Mouse (Mus musculus) cerebellum, postnatal 4 days (tissue): ENCODE results near the gene Prss50.
A peak's percentile ranks its signal among the peaks of the same experiment; 100 is the strongest.

ENCODE experiments used
- DNase-seq, 2 experiments: peaks; one replicate each; pipeline ENCODE4 v3.0.0; 2022; ENCODE audit warnings: low spot score in 2 of 2, mixed read lengths in 1 of 2

Gene Prss50

DNA sequence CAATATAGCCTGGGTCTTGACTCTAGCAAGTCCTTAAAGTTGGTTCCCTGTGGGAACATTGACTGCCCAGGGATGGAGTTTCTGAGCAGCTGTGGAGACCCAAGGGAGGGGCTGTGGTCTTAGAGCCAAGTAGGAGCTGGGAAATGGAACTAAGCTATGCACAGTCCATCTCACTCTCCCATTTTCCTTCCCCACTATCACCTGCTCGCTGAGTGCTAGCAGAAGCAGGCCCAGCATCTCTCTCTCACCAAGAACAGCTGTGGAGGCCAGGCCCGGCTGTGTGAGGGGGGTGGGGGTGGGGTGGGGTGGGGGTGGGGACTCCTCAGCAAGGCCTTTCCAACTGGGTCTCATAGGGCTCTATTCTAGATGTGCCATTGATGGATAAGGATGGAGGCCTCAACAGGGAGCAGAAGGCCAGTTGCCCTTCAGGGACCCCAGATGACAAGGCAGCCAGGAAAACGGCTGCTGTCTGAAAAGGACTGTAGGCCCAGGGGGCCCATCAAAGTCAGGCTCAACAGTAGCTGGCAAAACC, 17.0 kb downstream of the Prss50 start:
- no peak for DNase-seq

GRCm38 (mm10) chr9:110875288-110875695, 17.5 kb downstream of the Prss50 start:
- no peak for DNase-seq

DNA sequence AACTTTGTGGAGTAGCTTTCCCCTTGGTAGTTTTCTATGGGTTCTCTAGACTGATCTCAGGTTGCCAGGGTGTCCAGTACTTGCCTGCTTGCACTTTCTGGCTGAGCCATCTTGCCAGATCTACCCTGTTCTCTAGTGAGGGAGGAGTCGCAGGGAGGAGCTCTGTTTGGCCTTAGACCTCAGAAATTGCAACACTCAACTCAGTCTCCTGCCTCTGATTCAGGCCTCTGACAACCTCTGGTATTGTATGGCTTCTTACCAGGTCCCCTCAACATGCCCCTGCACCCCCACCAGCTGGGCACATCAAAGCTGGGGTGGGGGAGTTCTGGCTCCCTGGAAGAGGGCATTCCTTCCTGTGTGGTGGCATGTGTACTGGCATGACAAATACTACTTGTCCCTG, 19.6 kb downstream of the Prss50 start:
- no peak for DNase-seq

- peak in 1 of 2 experiments; percentile 74 for DNase-seq
These were observed 20.1 kb downstream of the Prss50 start for GRCm38 (mm10) chr9:110877888-110878287.

- peak in 1 of 2 experiments; percentile 50 for DNase-seq
These were observed 21.6 kb downstream of the Prss50 start, which contains the start of gene Als2cl for GRCm38 (mm10) chr9:110879191-110879920. Gene Als2cl, plus strand, starts transcription at chr9:110879870.

DNA sequence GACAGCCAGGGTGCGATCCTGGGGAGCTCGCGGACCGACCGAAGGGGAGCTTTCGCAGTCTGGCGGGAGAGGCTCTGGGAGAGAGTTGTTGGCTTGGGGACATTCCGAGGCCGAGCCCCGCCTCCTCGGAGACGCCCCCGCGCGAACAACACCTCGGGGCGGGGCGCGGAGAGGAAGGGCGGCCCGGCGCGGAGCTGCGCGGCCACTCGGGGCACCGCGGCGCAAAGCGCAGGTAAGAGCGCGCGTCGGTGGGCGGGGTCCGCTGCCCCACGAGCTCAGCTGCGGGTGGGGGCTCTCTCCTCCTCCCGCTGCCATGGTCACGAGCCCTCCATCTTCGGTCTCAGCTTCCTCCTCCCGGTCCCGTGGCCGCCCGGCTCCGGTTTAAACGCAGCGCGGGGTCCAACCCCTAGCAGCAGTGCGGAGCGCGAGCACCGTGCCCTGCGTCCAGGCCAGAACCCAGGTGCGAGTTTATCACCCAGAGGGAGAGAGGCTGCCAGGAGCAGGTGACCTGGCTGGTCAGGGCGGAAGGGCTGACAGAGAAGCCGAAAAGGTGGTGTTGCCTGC, 22.3 kb downstream of the Prss50 start, which contains the start of gene Tmie:
Gene Tmie, minus strand, starts transcription at position 116 of the 564 bp plus-strand sequence.
- DNase-seq = no peak

DNA sequence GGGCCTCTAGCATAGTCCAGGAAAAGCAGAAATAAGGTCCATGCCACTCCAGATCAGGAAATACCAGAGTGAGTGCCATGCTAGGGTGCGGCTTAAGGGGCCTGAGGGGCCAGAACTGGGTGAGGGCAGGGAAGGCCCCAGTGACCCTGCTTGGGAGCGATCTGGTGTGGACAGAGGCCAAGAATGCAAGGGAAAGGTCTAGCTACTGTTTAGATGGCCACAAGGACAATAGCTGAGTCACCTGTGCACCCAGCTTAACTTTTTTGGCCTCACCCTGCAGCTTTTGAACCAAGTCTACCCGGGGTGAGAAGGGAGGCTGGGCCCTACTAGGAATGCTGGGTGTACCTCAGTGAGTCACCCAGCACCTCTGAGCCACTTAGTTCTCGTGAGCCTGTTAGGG, 23.0 kb downstream of the Prss50 start:
- DNase-seq = no peak

GRCm38 (mm10) chr9:110881953-110882352, 24.2 kb downstream of the Prss50 start:
- DNase-seq = no peak

GRCm38 (mm10) chr9:110887388-110888303, 29.9 kb downstream of the Prss50 start:
- no peak for DNase-seq

GRCm38 (mm10) chr9:110888935-110889334, 31.2 kb downstream of the Prss50 start:
- peak in 1 of 2 experiments; percentile 16 for DNase-seq

- peak in 1 of 2 experiments; percentile 18 for DNase-seq
These were observed 32.4 kb downstream of the Prss50 start for GRCm38 (mm10) chr9:110890026-110890783.

DNA sequence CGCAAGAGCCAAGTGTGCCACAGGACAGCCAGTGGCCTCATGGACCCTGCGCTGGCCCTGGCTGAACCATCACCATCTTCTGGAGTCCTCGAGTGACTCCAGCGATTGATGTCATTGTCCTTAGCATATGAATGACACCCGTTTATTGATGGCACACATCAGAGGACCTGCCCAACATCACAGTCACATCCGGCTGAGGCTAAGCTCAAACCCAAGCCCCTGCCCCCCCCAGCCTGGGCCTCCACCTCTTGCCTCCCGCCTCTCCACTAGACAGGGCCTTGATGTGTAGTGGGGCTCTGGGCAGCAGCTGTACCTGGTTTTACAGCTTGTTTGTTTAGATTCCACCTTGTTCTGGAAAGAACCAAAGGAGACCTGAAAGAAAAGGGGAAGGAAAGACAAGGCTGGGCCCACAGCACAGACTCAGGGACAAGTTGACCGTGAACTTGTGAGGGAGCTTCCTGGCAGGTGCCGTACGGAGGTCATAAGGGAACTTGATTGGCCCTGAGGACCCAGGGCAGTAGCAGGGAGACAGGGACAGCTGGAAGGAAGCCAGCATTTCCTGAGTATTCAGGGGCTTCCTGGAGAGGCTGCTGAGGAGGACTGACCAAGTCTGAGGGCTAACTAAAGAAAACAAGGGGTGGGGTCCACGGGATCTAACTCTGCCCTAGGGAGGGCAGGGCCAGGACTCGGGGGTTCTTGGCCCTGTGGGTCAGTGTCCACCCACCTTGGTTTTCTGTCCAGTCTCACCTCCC, 33.5 kb downstream of the Prss50 start:
- DNase-seq = no peak

DNA sequence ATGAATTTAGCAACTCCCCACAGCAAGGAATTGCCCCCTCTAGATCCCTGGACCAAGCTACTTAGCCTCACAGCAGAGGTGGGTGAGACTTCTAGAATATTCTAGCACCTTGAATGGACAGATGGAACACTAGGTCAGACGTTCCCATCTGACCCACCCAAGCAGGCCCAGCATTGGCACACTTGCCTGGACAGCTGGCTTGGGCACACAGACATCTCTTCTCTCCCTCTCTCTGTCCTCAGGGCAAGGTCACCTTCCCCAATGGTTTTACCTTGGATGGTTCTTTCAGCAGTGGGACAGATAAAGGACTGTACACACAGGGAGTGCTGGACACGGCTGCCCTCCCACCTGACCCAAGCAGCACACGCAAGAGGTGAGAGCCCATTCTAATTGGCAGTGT, 34.8 kb downstream of the Prss50 start:
- no peak for DNase-seq

DNA sequence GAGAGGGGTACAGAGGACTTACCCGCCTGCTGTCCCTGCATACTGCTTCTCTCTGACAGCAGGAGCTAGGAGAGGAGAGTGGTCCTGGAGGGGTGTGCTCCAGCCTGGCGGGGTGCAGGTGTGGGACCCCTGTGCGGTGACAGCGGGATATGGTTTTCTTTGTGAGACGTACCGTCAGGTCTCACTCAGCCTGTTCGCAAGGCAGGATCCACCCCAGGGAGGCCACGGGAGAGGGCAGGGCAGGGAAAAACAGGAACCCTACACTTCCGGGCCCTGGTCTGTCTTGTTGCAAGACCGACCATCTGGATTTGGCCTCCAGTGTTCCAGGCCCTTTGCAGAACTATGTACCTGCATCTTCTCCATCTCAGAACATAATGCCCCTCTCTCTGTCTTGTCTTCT, 35.7 kb downstream of the Prss50 start:
- DNase-seq = no peak

DNA sequence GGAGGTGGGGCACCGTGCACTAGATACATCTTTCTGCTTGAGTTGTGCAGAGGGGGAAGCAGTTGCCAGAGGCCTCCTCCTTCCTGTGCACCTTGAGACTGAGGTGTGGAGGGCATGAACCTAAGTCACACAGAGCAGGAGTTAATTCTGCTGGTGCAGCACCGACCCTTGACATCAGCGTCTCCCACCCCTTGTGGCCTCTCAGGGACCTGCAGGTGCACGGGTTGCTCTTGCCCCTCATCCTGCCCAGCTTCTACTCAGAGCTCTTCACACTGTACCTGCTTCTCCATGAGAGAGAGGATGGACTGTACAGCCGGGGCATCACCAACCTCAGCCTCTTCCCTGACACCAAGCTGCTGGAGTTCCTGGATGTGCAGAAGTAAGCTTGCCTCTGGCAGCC, 37.7 kb downstream of the Prss50 start:
- no peak for DNase-seq

GRCm38 (mm10) chr9:110895994-110896393, 38.2 kb downstream of the Prss50 start:
- no peak for DNase-seq

DNA sequence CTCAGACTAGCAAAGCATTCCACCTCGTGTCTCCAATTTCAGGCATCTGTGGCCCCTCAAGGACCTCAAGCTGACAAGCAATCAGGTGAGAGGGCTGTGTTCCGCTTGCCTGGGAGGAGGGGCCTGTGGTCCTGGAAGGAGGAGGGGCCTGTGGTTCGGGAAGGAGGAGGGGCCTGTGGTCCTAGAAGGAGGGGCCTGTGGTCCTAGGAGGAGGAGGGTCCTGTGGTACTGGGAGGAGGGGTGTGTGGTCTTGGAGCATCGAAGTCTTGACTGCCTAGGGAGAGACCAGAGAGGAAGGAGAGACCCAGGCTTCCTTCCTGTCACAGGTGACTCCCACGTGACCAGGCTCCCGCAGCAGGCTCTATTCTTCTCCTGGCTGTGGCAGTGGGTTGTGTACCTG, 38.8 kb downstream of the Prss50 start:
- no peak for DNase-seq

DNA sequence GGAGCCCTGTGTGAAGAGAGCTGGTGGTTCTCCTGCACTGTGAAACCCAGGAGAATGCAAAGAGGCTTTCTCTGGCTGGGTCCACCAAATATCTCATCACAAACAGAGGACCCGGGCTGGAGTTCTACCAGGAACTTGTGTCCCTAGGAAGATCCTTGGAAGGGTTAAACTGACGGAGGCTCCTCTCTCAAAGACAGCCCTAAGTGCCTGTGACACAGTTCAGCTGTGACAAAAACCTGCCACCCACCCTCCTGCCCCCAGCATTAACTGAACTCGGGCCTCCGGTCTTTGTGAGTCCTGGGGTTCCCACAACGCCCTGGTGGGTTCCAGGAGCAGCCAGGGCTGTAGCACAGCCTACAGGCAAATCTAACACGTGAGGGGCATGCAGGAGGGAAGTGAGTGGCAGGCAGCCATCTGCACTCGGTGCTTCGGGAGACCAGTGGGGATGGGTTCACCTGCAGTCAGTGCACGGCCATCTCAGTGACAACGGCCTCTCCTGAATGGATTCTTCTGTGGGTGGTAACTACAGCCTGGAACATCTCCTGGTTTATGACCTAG, 41.8 kb downstream of the Prss50 start:
- DNase-seq = no peak

- DNase-seq = no peak
These were observed 43.4 kb downstream of the Prss50 start for GRCm38 (mm10) chr9:110901204-110901603.

GRCm38 (mm10) chr9:110902271-110902670, 44.5 kb downstream of the Prss50 start:
- DNase-seq = no peak
